Mouse (Mus musculus): ENCODE measurements around the gene Tgfbr3. TPM values are rescaled to one million over a fixed set of nuclear protein-coding genes. Genes with fewer than 3 reads are reported as not detected.
"Not testable (repeated sequence)": the region's sequence is repeated elsewhere in the genome, so short reads cannot be mapped to it uniquely, and the experiment has no call there.

Tgfbr3 gene
- polyA plus RNA-seq, 1 experiment from 2014 or later = 7.8 TPM

DNA sequence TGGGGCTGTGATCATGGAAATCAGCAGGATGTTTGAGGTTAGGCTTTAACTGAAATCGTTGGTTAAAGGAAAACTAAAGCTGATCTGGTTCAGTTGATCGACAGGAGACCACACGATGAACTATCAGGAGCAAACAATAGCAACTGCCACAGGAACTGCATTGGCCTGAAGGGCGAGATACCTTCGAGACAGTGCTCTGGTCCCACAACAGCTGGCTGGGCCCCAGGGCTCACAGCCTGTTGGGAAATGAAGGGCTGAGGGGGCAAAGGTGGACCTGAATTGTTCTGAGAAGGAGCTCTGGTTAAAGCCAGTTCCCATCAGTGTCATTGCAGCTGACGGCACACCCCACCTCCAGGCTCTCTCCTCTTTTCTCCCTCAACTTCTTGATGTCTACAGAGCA lies 52.5 kb downstream of the Tgfbr3 start:
- Histone ChIP-seq H3K27ac (ENCODE audit: low read depth, low read length) (no peak overlapping the region), H3K9me3 (ENCODE audit: control insufficient read depth, low read length) (no peaks in the 10 kb centered on the region), H3K4me3 (ENCODE audit: low read depth, low read length) (no peak overlapping the region), H3K4me2 (no peak overlapping the region), H3K36me3 (ENCODE audit: control insufficient read depth, insufficient read depth, low read length) (no peaks in the 10 kb centered on the region), H3K9ac (ENCODE audit: low read length) (no peak overlapping the region), H3K27me3 (ENCODE audit: control insufficient read depth, insufficient read depth, low read length) (no peaks in the 10 kb centered on the region), H3K4me1 (ENCODE audit: control insufficient read depth, insufficient read depth, low read length) (no peaks in the 10 kb centered on the region)
- ATAC-seq (ENCODE audit: low FRiP score) (no peak), DNase-seq (ENCODE audit: low spot score, missing footprints) (peak; percentile 74)
- WGBS = 76% methylated on average over 6 of the region's 6 CpGs

DNA sequence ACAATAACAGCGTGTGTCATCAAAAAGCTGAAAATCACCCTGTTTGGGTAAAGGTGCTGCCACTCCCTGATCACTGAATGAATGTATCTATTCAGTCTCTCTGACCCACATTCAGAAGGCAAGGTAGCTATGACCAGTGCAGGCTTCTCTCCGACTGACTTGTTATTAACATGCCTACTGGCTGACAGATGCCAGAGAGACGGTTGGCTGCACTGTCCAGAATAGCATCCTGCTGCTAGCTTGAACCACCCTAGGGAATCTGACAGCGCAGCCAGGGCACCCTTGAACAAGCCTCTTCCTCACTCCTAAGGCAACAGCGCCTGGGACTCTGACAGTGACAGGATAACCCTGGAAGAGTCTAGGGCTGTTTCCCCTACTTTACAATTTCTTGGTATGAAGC lies 53.4 kb downstream of the Tgfbr3 start:
- H3K4me2 ChIP-seq = no peak overlapping the region
- no peaks in the 10 kb centered on the region for H3K36me3 ChIP-seq (ENCODE audit: control insufficient read depth, insufficient read depth, low read length)
- H3K27ac ChIP-seq (ENCODE audit: low read depth, low read length) = no peak overlapping the region
- no peak for ATAC-seq (ENCODE audit: low FRiP score)
- H3K4me3 ChIP-seq (ENCODE audit: low read depth, low read length) = no peak overlapping the region
- no peaks in the 10 kb centered on the region for H3K27me3 ChIP-seq (ENCODE audit: control insufficient read depth, insufficient read depth, low read length)
- no peaks in the 10 kb centered on the region for H3K9me3 ChIP-seq (ENCODE audit: control insufficient read depth, low read length)
- 84% methylated on average over 5 of the region's 5 CpGs for WGBS
- H3K9ac ChIP-seq (ENCODE audit: low read length) = no peak overlapping the region
- no peak for DNase-seq (ENCODE audit: low spot score, missing footprints)
- H3K4me1 ChIP-seq (ENCODE audit: control insufficient read depth, insufficient read depth, low read length) = no peaks in the 10 kb centered on the region

DNA sequence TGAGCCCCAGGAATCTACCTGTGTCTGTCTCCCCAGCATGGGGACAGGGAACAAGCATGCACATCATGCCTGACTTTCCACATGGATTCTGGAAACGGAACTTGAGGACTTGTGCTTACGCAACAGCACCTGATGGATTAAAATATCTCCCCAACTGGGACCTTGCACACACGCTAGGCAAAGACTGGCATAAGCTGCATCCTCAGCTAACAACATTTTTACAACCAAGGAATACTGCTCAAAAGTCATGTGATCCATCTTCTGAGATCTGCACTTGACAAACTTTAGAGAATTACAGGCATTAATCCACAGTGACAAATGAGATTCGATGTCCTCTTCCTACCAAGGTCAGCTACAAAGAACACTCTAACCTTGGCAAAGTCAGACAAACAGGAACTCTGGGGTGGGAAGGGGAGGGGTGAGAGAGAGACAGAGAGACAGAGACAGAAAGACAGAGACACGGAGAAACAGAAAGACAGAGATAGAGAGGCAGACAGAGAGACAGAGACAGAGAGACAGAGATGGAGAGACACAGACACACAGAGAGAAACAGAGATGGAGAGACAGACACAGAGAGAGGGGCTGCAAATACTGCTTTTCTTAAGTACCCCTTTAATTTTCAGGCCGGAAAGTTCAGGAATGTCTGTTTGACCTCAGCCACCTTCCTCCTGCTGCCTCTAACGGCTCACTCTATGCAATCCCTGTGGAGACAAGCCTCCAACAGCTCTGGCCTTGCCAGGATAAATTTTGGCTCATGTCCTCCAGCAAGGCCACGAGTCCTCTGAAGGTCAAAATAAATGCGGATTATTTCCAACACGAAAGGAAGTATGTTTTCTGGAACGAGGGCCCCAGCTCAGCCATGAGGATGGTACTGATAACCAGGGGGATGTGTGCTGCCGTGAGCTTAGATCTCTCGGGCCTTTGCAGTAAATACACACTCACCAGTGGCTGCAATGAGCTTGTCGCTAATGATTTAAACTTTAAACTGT lies 55.8 kb downstream of the Tgfbr3 start:
- no peaks in the 10 kb centered on the region for H3K4me1 ChIP-seq (ENCODE audit: control insufficient read depth, insufficient read depth, low read length)
- 75% methylated on average over 14 of the region's 14 CpGs for WGBS
- H3K9me3 ChIP-seq (ENCODE audit: control insufficient read depth, low read length) = no peaks in the 10 kb centered on the region
- H3K4me2 ChIP-seq = no peak overlapping the region
- no peak overlapping the region for H3K9ac ChIP-seq (ENCODE audit: low read length)
- no peaks in the 10 kb centered on the region for H3K27me3 ChIP-seq (ENCODE audit: control insufficient read depth, insufficient read depth, low read length)
- no peak overlapping the region for H3K4me3 ChIP-seq (ENCODE audit: low read depth, low read length)
- DNase-seq (ENCODE audit: low spot score, missing footprints) (no peak), ATAC-seq (ENCODE audit: low FRiP score) (no peak)
- no peaks in the 10 kb centered on the region for H3K36me3 ChIP-seq (ENCODE audit: control insufficient read depth, insufficient read depth, low read length)
- H3K27ac ChIP-seq (ENCODE audit: low read depth, low read length) = no peak overlapping the region

DNA sequence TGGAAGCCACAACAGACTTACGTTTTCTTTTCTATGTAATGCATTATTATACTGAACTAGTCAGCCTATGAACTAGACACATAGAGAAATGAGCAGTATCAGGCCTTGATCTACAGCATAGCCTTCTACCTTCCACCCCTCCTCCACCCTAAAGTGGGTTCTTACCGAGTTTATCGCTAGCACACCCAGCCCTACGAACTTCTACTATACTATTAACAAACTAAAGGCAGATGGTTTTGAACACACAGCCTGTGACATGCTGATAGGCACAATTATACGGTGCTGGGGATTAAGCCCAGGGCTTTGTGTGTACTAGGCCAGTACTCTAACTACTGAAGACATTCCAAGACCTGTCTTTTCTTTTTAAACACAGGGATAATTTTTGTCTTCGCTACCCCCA lies 59.2 kb downstream of the Tgfbr3 start:
- no peaks in the 10 kb centered on the region for H3K36me3 ChIP-seq (ENCODE audit: control insufficient read depth, insufficient read depth, low read length)
- H3K27ac ChIP-seq (ENCODE audit: low read depth, low read length) = no peak overlapping the region
- H3K9me3 ChIP-seq (ENCODE audit: control insufficient read depth, low read length) = no peaks in the 10 kb centered on the region
- DNase-seq (ENCODE audit: low spot score, missing footprints) = no peak
- H3K27me3 ChIP-seq (ENCODE audit: control insufficient read depth, insufficient read depth, low read length) = no peaks in the 10 kb centered on the region
- no peak overlapping the region for H3K9ac ChIP-seq (ENCODE audit: low read length)
- no peak overlapping the region for H3K4me3 ChIP-seq (ENCODE audit: low read depth, low read length)
- WGBS = 64% methylated on average over 6 of the region's 6 CpGs
- H3K4me1 ChIP-seq (ENCODE audit: control insufficient read depth, insufficient read depth, low read length) = no peaks in the 10 kb centered on the region
- no peak for ATAC-seq (ENCODE audit: low FRiP score)
- H3K4me2 ChIP-seq = no peak overlapping the region

DNA sequence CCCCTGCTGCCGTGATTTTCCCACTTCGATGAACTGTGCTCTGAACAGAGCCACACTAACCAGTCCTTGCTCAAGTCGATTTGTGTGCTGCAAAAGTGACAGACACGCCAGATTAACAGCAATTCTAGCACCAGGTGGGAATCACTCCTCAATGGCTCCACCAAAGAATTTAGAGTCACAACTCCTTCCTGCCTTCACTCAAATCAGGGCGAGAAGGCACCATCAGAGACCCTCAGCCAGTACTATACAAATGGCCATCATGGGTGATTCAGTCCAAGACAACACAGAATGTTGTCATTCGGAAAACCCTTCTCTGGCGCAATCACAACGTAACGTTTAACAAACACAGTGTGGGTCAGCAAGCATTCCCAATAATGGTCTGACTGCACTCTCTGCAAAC lies 60.4 kb downstream of the Tgfbr3 start:
- Histone ChIP-seq H3K27me3 (ENCODE audit: control insufficient read depth, insufficient read depth, low read length) (no peaks in the 10 kb centered on the region), H3K9me3 (ENCODE audit: control insufficient read depth, low read length) (no peaks in the 10 kb centered on the region), H3K4me1 (ENCODE audit: control insufficient read depth, insufficient read depth, low read length) (no peaks in the 10 kb centered on the region), H3K4me2 (no peak overlapping the region), H3K36me3 (ENCODE audit: control insufficient read depth, insufficient read depth, low read length) (no peaks in the 10 kb centered on the region), H3K4me3 (ENCODE audit: low read depth, low read length) (no peak overlapping the region), H3K9ac (ENCODE audit: low read length) (no peak overlapping the region), H3K27ac (ENCODE audit: low read depth, low read length) (no peak overlapping the region)
- DNase-seq (ENCODE audit: low spot score, missing footprints) = no peak
- ATAC-seq (ENCODE audit: low FRiP score) = no peak
- WGBS = 90% methylated on average over 9 of the region's 9 CpGs

DNA sequence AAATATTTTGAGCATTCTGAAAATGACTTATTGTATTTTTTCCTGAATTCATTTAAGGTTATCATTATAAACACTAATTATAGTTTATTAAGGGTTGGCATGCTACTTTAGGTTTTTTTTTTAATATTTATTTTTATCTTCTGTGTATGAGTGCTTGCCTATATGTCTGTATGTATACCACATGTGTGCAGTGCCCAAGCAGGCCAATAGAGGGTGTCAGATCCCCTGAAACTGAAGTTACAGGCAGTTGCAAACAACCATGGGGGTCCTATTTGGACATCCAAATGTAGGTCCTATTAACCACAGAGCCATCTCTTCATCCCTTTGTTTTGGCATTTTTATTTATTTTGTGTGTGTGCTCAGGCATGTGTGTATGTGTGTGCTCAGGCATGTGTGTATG lies 61.8 kb downstream of the Tgfbr3 start:
- Histone ChIP-seq H3K4me3 (ENCODE audit: low read depth, low read length) (no peak overlapping the region), H3K4me2 (no peak overlapping the region), H3K36me3 (ENCODE audit: control insufficient read depth, insufficient read depth, low read length) (no peaks in the 10 kb centered on the region), H3K4me1 (ENCODE audit: control insufficient read depth, insufficient read depth, low read length) (no peaks in the 10 kb centered on the region), H3K9ac (ENCODE audit: low read length) (no peak overlapping the region), H3K9me3 (ENCODE audit: control insufficient read depth, low read length) (no peaks in the 10 kb centered on the region), H3K27me3 (ENCODE audit: control insufficient read depth, insufficient read depth, low read length) (no peaks in the 10 kb centered on the region), H3K27ac (ENCODE audit: low read depth, low read length) (no peak overlapping the region)
- ATAC-seq (ENCODE audit: low FRiP score) = no peak
- no peak for DNase-seq (ENCODE audit: low spot score, missing footprints)

DNA sequence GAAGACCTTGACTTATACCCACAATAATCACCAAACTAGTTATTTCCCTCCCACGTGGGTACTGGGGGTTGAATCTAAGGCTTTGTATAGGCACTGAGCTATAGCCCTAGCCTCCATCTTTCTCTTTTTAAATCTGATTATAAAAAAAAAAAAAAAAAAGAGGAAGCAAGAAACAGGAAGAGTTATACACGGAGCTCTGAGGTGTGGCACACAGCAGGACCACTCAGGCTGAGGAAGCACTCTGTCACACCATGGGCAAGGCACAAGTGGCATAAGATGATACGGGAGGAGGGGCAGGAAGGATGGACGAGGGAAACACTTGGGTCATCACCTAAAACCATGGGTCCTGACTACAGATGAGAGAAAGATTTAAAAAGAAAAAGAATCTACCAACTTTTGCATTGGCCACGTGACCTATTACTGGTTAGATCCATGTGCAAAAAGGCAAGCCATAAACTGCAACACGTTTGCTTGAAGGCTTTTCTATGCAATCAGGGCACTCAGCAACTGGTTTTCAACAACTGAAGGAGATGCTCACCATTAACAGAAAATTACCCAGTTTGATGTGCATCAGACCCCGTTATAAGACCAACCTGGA lies 64.5 kb downstream of the Tgfbr3 start:
- DNase-seq (ENCODE audit: low spot score, missing footprints) = no peak
- 85% methylated on average over 7 of the region's 7 CpGs for WGBS

DNA sequence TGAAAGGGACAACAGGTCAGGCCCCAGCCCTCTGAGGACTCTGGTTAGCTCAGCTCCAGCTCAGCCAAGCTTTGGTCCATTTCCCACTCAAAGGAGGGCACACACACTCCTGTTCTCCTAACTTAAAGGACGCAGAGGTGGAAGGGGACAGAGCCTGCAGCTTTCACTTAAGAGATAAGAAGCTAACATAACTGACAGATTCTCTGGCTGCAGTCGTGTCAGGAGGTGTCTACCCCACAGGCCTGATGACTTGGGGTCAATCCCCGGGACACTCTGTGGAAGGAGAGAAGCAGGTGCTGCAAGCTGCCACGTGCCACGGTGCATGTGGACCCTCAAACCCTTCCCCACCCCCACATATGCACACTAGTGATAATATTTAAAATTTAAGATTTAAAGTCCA lies 65.3 kb downstream of the Tgfbr3 start:
- 82% methylated on average over 5 of the region's 5 CpGs for WGBS
- Histone ChIP-seq H3K4me3 (ENCODE audit: low read depth, low read length) (no peak overlapping the region), H3K4me2 (no peak overlapping the region), H3K4me1 (ENCODE audit: control insufficient read depth, insufficient read depth, low read length) (no peaks in the 10 kb centered on the region), H3K27ac (ENCODE audit: low read depth, low read length) (no peak overlapping the region), H3K9me3 (ENCODE audit: control insufficient read depth, low read length) (no peaks in the 10 kb centered on the region), H3K27me3 (ENCODE audit: control insufficient read depth, insufficient read depth, low read length) (no peaks in the 10 kb centered on the region), H3K9ac (ENCODE audit: low read length) (no peak overlapping the region), H3K36me3 (ENCODE audit: control insufficient read depth, insufficient read depth, low read length) (no peaks in the 10 kb centered on the region)
- DNase-seq (ENCODE audit: low spot score, missing footprints) (no peak), ATAC-seq (ENCODE audit: low FRiP score) (no peak)

More for the DNA sequence above, 64.5 kb downstream of the Tgfbr3 start:
- Histone ChIP-seq H3K36me3 (ENCODE audit: control insufficient read depth, insufficient read depth, low read length) (no peaks in the 10 kb centered on the region), H3K9ac (ENCODE audit: low read length) (no peak overlapping the region), H3K4me1 (ENCODE audit: control insufficient read depth, insufficient read depth, low read length) (no peaks in the 10 kb centered on the region), H3K4me3 (ENCODE audit: low read depth, low read length) (no peak overlapping the region), H3K27me3 (ENCODE audit: control insufficient read depth, insufficient read depth, low read length) (no peaks in the 10 kb centered on the region), H3K4me2 (no peak overlapping the region), H3K27ac (ENCODE audit: low read depth, low read length) (no peak overlapping the region), H3K9me3 (ENCODE audit: control insufficient read depth, low read length) (no peaks in the 10 kb centered on the region)
- ATAC-seq (ENCODE audit: low FRiP score) = no peak

DNA sequence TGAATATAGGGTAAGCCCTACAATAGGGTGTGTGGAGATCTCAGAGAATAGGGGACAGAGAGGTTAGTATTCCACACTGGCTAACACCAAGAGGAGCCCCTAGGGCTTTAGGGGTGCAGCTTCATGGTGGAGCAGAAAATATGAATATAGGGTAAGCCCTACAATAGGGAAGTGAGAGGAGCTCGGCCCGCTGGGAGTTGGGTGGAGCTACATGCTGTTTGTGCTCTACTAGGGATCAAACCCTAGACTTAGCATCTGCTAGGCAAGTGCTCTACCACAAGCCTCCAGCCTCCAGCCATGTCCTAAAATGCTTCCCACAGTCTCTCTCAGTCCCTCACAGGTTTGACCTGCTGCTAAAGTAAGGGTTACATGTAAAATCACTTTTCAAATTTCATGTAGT lies 65.9 kb downstream of the Tgfbr3 start:
- 85% methylated on average over 2 of the region's 2 CpGs for WGBS
- not testable (repeated sequence) for H3K27me3 ChIP-seq (ENCODE audit: control insufficient read depth, insufficient read depth, low read length); H3K4me2 ChIP-seq; H3K9ac ChIP-seq (ENCODE audit: low read length); H3K4me1 ChIP-seq (ENCODE audit: control insufficient read depth, insufficient read depth, low read length); H3K4me3 ChIP-seq (ENCODE audit: low read depth, low read length); DNase-seq (ENCODE audit: low spot score, missing footprints); H3K27ac ChIP-seq (ENCODE audit: low read depth, low read length); H3K9me3 ChIP-seq (ENCODE audit: control insufficient read depth, low read length); H3K36me3 ChIP-seq (ENCODE audit: control insufficient read depth, insufficient read depth, low read length); ATAC-seq (ENCODE audit: low FRiP score)
